Mouse (Mus musculus) forebrain, postnatal 0 days (tissue): ENCODE measurements around the gene Tmpo. TPM values are rescaled to one million over a fixed set of nuclear protein-coding genes. Genes with fewer than 3 reads are reported as not detected.

Experiments
- ATAC-seq: fragments of 200-750 bp; cut with Nextera tagmentation; 2 replicates; pipeline ENCODE4 v1.8.0; 2017; ENCODE audit warnings: mild to moderate bottlenecking, moderate library complexity
- DNase-seq: peaks from one replicate; pipeline ENCODE4 v3.0.0-alpha.2; 2015
- H3K27ac ChIP-seq: fragments of 300-500 bp; sonication (generic); 2 replicates; pipeline ENCODE4 v1.5.1; 2014; ENCODE audit warnings: low read depth, mild to moderate bottlenecking, antibody characterized with exemption, low read length, moderate library complexity, mixed read lengths
- H3K27me3 ChIP-seq: fragments of 300-500 bp; sonication (generic); 2 replicates; pipeline ENCODE4 v1.6.1; 2014; ENCODE audit warnings: mild to moderate bottlenecking, low read length, mixed read lengths; ENCODE audit not compliant: insufficient read depth
- H3K36me3 ChIP-seq: fragments of 300-500 bp; sonication (generic); 2 replicates; pipeline ENCODE4 v1.6.1; 2014; ENCODE audit warnings: mild to moderate bottlenecking, moderate library complexity; ENCODE audit not compliant: insufficient read depth
- H3K4me1 ChIP-seq: fragments of 300-500 bp; sonication (generic); 2 replicates; pipeline ENCODE4 v1.6.1; 2014; ENCODE audit warnings: antibody characterized with exemption; ENCODE audit not compliant: insufficient read depth
- H3K4me2 ChIP-seq: fragments of 300-500 bp; sonication (generic); 2 replicates; pipeline ENCODE4 v1.6.1; 2014; ENCODE audit warnings: low read depth, mild to moderate bottlenecking, moderate library complexity
- H3K4me3 ChIP-seq: fragments of 300-500 bp; sonication (generic); 2 replicates; pipeline ENCODE4 v1.5.1; 2014; ENCODE audit warnings: low read depth, low read length, mixed read lengths
- H3K9ac ChIP-seq: fragments of 300-500 bp; sonication (generic); 2 replicates; pipeline ENCODE4 v1.6.1; 2014; ENCODE audit warnings: mild to moderate bottlenecking
- H3K9me3 ChIP-seq: fragments of 300-500 bp; sonication (generic); 2 replicates; pipeline ENCODE4 v1.6.1; 2016; ENCODE audit warnings: low read length
- CTCF ChIP-seq: sonication (generic); IDR thresholded peaks from 2 replicates; pipeline ENCODE4 v1.5.1; 2016; ENCODE audit warnings: antibody characterized with exemption, control low read depth, low read depth
- WGBS: fragments of 180-500 bp; shearing (Covaris S2); extraction: QIAGEN DNeasy Blood & Tissue Kit; methylation state at CpG from one replicate; pipeline ENCODE4 v1.1.7; 2014; 5-methylcytosine and 5-hydroxymethylcytosine counted together
- polyA plus RNA-seq: library from polyadenylated mRNA; unstranded; fragments of >200 nt; fragmentation: Nextera tagmentation; extraction: Ambion mirVana; gene quantifications from 2 replicates; pipeline ENCODE4 v1.2.1, GENCODE M21; 2015
- total RNA-seq: library from RNA; depleted of rRNA; stranded (reverse); fragments of >200 nt; gene quantifications from 2 replicates; pipeline ENCODE4 v1.2.3, GENCODE M21; 2014

Gene Tmpo
- total and polyA plus RNA-seq, 2 experiments from 2014 or later = 62.8 to 149 TPM

DNA sequence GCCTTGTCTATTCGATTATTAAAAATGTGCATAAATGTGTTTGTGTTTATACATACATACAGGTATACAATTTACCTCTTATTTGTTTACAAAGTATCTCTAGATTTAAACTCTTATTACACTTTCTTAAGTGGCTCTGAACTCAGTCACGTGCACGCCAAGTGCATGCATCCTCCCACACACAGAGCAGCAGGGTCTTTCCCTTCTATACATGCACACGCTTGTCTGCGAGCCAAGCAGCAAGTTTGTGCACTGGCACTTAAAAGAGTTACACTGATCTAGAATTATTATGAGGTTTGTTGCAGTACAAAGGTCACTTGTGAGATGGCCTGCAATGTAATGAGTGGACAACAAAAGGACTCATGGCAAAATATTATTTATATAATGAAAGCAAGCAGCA lies 20.1 kb downstream of the Tmpo start:
- H3K27ac ChIP-seq = no peak overlapping the region
- no peaks in the 10 kb centered on the region for H3K27me3 ChIP-seq
- H3K4me2 ChIP-seq = no peak overlapping the region
- H3K9ac ChIP-seq = no peak overlapping the region
- no peak for DNase-seq
- H3K4me3 ChIP-seq = no peak overlapping the region
- WGBS = 96% methylated on average over 5 of the region's 5 CpGs
- TF ChIP-seq CTCF = no peak
- H3K36me3 ChIP-seq = peaks cover 56% of the 10 kb centered on the region
- no peak for ATAC-seq
- no peaks in the 10 kb centered on the region for H3K9me3 ChIP-seq
- no peaks in the 10 kb centered on the region for H3K4me1 ChIP-seq

DNA sequence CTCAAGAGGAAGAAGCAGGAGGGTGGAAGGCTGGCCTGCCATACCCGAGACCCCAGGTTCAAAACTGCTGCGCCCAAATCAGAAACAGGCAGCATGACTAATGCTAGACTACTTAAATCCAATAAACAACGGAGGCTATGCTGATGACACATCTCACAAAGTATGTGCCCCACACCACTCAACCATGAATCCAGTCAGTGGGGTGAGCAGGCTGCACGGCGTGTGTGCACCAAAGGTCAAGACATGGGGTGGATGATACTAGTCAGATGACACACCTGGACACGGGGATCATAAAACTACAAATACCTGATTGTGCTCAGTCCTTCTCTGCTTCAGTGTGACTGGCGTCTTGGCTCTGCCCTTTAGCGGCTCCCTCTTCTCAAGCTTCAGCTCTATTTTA lies 22.7 kb downstream of the Tmpo start:
- WGBS = 84% methylated on average over 8 of the region's 8 CpGs
- Histone ChIP-seq H3K9ac (no peak overlapping the region), H3K36me3 (peaks cover 54% of the 10 kb centered on the region), H3K27me3 (no peaks in the 10 kb centered on the region), H3K4me2 (no peak overlapping the region), H3K4me1 (no peaks in the 10 kb centered on the region), H3K9me3 (no peaks in the 10 kb centered on the region), H3K4me3 (no peak overlapping the region), H3K27ac (no peak overlapping the region)
- no peak for TF ChIP-seq CTCF
- DNase-seq = no peak
- no peak for ATAC-seq

DNA sequence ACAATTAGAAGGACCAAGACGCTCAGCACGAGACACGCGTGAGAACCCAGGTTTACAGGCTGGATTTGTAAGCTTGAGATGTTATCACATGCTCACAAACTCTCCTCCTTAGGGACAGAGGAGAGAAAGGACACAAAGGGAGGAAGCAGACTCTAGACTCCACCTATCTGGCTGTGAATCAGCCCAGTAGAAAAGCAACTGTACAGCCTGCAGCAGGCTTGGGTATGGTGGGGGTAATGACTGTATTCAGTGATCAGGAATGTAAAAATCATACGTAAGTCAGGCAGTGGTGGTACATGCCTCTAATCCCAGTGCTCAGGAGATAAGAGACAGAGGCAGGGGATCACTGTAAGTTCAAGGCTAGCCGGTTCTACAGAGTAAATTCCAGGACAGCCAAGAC lies 24.8 kb downstream of the Tmpo start:
- no peaks in the 10 kb centered on the region for H3K4me1 ChIP-seq
- H3K36me3 ChIP-seq = peaks cover 35% of the 10 kb centered on the region
- H3K4me2 ChIP-seq = no peak overlapping the region
- no peaks in the 10 kb centered on the region for H3K27me3 ChIP-seq
- no peak overlapping the region for H3K9ac ChIP-seq
- no peak overlapping the region for H3K4me3 ChIP-seq
- no peak for TF ChIP-seq CTCF
- DNase-seq = no peak
- no peak overlapping the region for H3K27ac ChIP-seq
- H3K9me3 ChIP-seq = no peaks in the 10 kb centered on the region
- WGBS = 80% methylated on average over 6 of the region's 6 CpGs
- ATAC-seq = no peak

DNA sequence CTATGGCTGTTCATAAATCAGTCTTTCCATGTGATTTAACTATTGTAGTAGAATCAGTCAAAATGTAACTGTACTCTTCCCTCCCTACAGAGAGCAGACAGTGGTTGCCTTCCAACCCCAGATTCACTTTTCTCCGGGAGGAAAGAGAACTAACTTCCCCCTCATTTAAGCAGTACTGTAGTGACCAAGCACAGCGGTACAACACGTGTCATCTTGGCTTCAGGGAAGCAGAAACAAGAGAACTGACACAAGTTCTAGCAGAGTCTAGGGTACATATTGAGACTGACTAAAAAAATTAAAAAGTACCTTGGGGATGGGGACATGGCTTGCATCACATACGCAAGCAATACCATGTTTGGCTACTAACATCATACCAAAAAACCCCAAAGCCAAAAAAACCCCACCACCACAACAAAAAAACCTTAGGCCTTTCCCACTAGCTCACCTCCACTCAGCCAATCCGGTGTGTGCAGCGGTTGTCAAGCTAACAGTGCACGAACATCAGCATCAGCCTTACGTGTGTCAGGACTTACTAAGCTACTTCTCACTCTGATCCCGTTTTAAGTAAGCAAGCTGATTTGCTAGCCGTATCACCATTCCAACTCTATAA lies 27.1 kb downstream of the Tmpo start:
- H3K9me3 ChIP-seq = no peaks in the 10 kb centered on the region
- H3K4me2 ChIP-seq = no peak overlapping the region
- TF ChIP-seq CTCF = no peak
- DNase-seq = no peak
- H3K9ac ChIP-seq = no peak overlapping the region
- H3K27me3 ChIP-seq = no peaks in the 10 kb centered on the region
- H3K27ac ChIP-seq = no peak overlapping the region
- ATAC-seq = no peak
- H3K36me3 ChIP-seq = peaks cover 44% of the 10 kb centered on the region
- 87% methylated on average over 10 of the region's 10 CpGs for WGBS
- no peak overlapping the region for H3K4me3 ChIP-seq
- H3K4me1 ChIP-seq = no peaks in the 10 kb centered on the region

DNA sequence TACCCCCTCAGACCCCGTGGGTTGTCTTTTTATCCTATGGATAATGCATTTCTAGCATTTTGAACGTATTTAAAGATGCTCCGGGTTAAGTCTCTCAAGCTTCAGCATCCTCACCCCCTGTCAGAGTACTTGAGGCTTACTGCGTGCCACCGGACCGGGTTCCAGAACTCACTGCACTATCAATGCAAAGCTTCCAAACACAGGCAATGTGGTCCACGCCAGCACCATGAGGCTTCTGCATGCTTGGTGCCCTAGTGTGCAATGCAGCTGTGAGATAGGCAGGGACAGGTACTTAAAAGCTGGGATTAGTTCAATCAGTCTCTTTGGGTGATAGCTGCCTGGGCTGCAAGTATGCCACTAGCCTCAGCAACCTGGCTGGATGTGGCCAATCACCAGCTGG lies 35.7 kb downstream of the Tmpo start:
- H3K4me1 ChIP-seq = no peaks in the 10 kb centered on the region
- H3K4me3 ChIP-seq = no peak overlapping the region
- 98% methylated on average over 7 of the region's 7 CpGs for WGBS
- H3K36me3 ChIP-seq = peaks cover 33% of the 10 kb centered on the region
- no peak for TF ChIP-seq CTCF
- no peak overlapping the region for H3K27ac ChIP-seq
- H3K9me3 ChIP-seq = no peaks in the 10 kb centered on the region
- no peak for DNase-seq
- no peak for ATAC-seq
- no peaks in the 10 kb centered on the region for H3K27me3 ChIP-seq
- no peak overlapping the region for H3K9ac ChIP-seq
- H3K4me2 ChIP-seq = no peak overlapping the region

DNA sequence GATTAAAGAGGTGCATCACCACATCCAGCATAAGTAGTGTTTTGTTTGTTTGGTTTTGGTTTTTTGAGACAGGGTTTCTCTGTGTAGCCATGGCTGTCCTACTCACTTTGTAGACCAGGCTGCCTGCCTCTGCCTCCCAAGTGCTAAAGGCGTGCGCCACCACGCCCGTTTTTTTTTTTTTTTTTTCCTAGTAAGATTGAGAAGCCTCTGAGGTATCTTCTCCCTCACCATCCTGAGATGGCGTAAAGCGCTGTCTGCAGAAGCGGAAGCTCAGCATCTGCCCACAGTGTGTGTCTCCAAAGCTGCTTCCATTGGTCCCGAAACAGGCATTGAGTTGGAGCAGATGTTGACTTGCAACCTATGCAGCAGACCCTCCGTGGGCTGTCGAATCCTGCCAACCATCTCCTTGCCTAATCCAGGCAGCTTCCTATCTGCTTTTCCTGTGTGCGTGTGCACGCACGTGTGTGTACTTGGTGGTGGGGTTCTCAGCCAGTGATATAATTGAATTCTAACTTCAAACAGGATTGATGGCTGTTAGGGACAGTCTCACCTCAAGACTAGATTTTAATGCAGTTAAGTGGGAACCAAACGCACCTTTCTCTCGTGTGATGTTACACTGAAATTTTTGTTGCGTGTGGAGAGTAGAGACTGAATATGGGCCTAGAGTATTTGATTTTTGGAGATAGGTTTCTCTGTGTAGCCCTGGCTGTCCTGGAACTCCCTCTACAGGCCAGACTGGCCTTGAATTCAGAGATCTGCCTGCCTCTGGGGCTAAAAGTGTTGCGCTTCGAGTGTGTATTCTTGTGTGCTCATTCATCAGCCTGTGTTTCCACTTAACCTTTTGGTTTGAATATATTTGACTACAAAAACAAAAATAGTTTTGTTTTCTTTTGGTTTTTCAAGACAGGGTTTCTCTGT lies 37.5 kb downstream of the Tmpo start:
- WGBS = 72% methylated on average over 18 of the region's 18 CpGs
- Histone ChIP-seq H3K9ac (no peak overlapping the region), H3K9me3 (no peaks in the 10 kb centered on the region), H3K4me3 (no peak overlapping the region), H3K36me3 (peaks cover 19% of the 10 kb centered on the region), H3K27ac (no peak overlapping the region), H3K4me1 (no peaks in the 10 kb centered on the region), H3K4me2 (no peak overlapping the region), H3K27me3 (no peaks in the 10 kb centered on the region)
- 0 out of 2 replicates have a peak, but pooled peaks have one; percentile 3 for TF ChIP-seq CTCF
- no peak for ATAC-seq
- DNase-seq = no peak

DNA sequence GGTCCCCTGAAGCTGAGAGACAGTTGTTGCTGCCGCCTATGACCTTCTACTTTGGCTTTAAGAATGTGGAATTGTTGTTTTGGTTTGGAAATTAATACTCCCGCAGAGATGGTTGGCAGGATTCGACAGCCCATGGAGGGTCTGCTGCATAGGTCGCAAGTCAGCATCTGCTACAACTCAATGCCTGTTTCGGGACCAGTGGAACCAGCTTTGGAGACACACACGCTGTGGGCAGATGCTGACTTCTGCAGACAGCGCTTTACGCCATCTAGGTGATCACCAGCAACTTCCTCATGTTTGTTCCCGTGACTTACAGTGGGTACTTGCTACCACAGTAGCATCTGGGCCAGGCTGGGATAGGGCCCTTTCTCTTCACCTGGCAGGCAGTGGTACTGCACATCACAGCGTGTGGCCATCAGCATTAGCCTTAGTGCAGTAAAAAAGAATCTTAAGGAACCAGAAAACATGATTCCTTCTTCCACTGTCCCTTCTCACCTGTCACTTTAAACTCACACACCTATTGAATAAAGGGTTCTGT lies 38.4 kb downstream of the Tmpo start:
- Histone ChIP-seq H3K4me2 (no peak overlapping the region), H3K27me3 (no peaks in the 10 kb centered on the region), H3K4me1 (no peaks in the 10 kb centered on the region), H3K36me3 (peaks cover 16% of the 10 kb centered on the region; the same call in 1 of the 2 replicates), H3K9me3 (no peaks in the 10 kb centered on the region), H3K27ac (no peak overlapping the region), H3K4me3 (no peak overlapping the region), H3K9ac (no peak overlapping the region)
- no peak for DNase-seq
- WGBS = 74% methylated on average over 10 of the region's 10 CpGs
- TF ChIP-seq CTCF = no peak
- ATAC-seq = no peak
